Mouse (Mus musculus): ENCODE results near the gene B3gat3. TPM values are rescaled to one million over a fixed set of nuclear protein-coding genes. Genes with fewer than 3 reads are reported as not detected.
A peak's percentile ranks its signal among the peaks of the same experiment; 100 is the strongest.

The B3gat3 gene
- polyA plus RNA-seq, 1 experiment from 2014 or later, result 37.2 TPM

DNA sequence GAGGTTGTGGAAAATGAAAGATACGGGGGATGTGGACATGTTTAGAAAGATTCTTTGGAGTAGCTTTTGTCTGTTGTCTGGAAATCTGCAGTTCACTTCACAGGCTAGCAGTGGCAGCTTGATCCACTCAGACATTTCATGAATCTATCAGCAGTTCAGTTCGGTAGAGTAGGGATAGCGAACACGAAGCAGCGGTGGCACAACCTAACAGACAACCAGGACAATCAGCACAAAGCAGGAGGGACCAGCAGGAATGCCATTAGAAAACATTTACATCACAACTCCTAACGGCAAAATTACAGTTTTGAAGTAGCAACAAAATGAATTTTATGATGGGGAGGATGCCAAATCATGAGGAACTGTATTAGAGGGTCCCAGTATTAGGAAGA, 496 bp upstream of the B3gat3 start:
- 73% methylated on average over 6 of the region's 6 CpGs for WGBS
- ATAC-seq (ENCODE audit: insufficient read depth, low FRiP score), result no peak
- H3K4me2 ChIP-seq (ENCODE audit: low read depth, low read length), result peak overlapping the region; percentile 82
- H3K9me3 ChIP-seq (replicated peaks; ENCODE audit: control insufficient read depth, low read length), result no peaks in the 10 kb centered on the region
- H3K4me1 ChIP-seq (ENCODE audit: control insufficient read depth, insufficient read depth, low read length), result peaks cover 9% of the 10 kb centered on the region
- peak overlapping the region; percentile 82 for H3K4me3 ChIP-seq (replicated peaks; ENCODE audit: low read length)
- H3K36me3 ChIP-seq (ENCODE audit: control insufficient read depth, insufficient read depth, low read length), result peaks cover 19% of the 10 kb centered on the region
- peak overlapping the region; percentile 86; the same call in 1 of the 2 replicates for H3K9ac ChIP-seq (ENCODE audit: low read length)
- no peaks in the 10 kb centered on the region for H3K27me3 ChIP-seq (ENCODE audit: control insufficient read depth, insufficient read depth, low read length)
- peak overlapping the region; percentile 95 for H3K27ac ChIP-seq (ENCODE audit: low read length)

DNA sequence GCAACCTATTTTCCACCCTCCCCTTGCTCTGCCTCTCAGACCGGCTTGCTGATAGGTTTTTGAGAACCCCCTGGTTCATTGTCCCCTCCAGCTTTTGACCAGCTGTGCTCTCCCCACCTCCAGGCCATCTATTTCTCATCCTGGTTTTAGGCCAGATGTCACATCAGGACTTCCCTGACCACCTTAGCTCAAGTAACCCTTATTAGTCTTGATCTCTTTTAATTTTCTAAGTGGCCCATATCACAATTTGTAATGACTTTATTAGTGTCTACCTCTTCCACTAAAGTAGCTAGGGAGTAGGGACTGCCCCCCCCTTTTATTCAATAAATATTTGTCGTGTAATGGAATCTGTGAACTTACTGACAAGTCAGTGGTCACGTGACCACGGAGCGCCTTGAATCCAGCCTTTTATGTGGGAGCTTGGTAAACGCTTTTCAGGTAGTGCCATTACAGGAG, 690 bp downstream of the B3gat3 start:
- Histone ChIP-seq H3K27ac (ENCODE audit: low read length) (peak overlapping the region; percentile 95), H3K4me3 (replicated peaks; ENCODE audit: low read length) (peak overlapping the region; percentile 82), H3K27me3 (ENCODE audit: control insufficient read depth, insufficient read depth, low read length) (no peaks in the 10 kb centered on the region), H3K4me1 (ENCODE audit: control insufficient read depth, insufficient read depth, low read length) (peaks cover 9% of the 10 kb centered on the region), H3K36me3 (ENCODE audit: control insufficient read depth, insufficient read depth, low read length) (peaks cover 9% of the 10 kb centered on the region; the same call in 1 of the 2 replicates), H3K9ac (ENCODE audit: low read length) (peak overlapping the region; percentile 86), H3K9me3 (replicated peaks; ENCODE audit: control insufficient read depth, low read length) (no peaks in the 10 kb centered on the region), H3K4me2 (ENCODE audit: low read depth, low read length) (peak overlapping the region; percentile 82)
- ATAC-seq (ENCODE audit: insufficient read depth, low FRiP score), result peak; percentile 18; the same call in 1 of the 2 replicates
- WGBS, result 2% methylated on average over 6 of the region's 6 CpGs

DNA sequence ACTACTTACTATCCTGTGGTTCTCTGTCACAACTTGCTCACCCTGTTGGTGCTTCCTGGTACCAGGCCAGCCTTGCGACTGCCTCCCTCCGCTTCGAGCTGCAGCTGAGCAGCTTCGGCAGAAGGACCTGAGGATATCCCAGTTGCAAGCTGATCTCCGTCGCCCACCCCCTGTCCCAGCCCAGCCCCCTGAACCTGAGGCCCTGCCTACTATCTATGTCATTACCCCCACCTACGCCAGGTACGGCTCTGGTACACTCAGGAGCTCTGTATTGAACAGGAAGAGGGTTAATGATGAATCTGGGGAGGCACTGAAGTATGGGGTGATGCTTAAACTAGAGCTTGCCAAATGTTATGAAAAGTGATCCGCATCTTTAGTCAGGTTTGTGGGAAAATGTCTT, 1.6 kb downstream of the B3gat3 start:
- Histone ChIP-seq H3K27ac (ENCODE audit: low read length) (no peak overlapping the region), H3K4me2 (ENCODE audit: low read depth, low read length) (peak overlapping the region; percentile 82), H3K27me3 (ENCODE audit: control insufficient read depth, insufficient read depth, low read length) (no peaks in the 10 kb centered on the region), H3K4me1 (ENCODE audit: control insufficient read depth, insufficient read depth, low read length) (peaks cover 9% of the 10 kb centered on the region), H3K4me3 (replicated peaks; ENCODE audit: low read length) (0 out of 2 replicates have a peak overlapping the region, but pooled peaks have one; percentile 3), H3K9me3 (replicated peaks; ENCODE audit: control insufficient read depth, low read length) (no peaks in the 10 kb centered on the region), H3K9ac (ENCODE audit: low read length) (peak overlapping the region; percentile 27; the same call in 1 of the 2 replicates), H3K36me3 (ENCODE audit: control insufficient read depth, insufficient read depth, low read length) (0 out of 2 replicates have a peak, but pooled peaks cover 3% of the 10 kb centered on the region)
- no peak for ATAC-seq (ENCODE audit: insufficient read depth, low FRiP score)
- 74% methylated on average over 9 of the region's 9 CpGs for WGBS

DNA sequence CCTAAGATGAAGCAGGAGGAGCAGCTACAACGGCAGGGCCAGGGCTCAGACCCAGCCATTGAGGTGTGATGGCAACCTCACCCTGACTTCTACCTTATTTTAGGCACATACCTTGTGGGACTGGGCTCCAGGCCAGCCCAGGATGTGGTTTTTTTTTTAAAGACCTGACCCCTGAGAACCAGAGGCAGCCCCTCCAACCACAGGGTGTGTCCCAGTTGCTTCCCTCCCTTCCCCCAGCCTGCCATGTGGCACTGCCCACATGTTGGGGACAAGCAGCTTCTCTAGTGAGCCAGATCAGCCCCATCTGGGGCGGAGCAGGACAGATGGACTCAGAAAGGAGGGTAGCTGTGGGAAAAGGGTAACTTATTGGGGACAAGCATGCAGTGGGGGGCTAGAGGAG, 6.6 kb downstream of the B3gat3 start:
- H3K4me2 ChIP-seq (ENCODE audit: low read depth, low read length), result no peak overlapping the region
- H3K27ac ChIP-seq (ENCODE audit: low read length), result no peak overlapping the region
- ATAC-seq (ENCODE audit: insufficient read depth, low FRiP score), result no peak
- no peak overlapping the region for H3K4me3 ChIP-seq (replicated peaks; ENCODE audit: low read length)
- no peaks in the 10 kb centered on the region for H3K36me3 ChIP-seq (ENCODE audit: control insufficient read depth, insufficient read depth, low read length)
- H3K27me3 ChIP-seq (ENCODE audit: control insufficient read depth, insufficient read depth, low read length), result no peaks in the 10 kb centered on the region
- H3K9ac ChIP-seq (ENCODE audit: low read length), result no peak overlapping the region
- no peaks in the 10 kb centered on the region for H3K9me3 ChIP-seq (replicated peaks; ENCODE audit: control insufficient read depth, low read length)
- H3K4me1 ChIP-seq (ENCODE audit: control insufficient read depth, insufficient read depth, low read length), result peaks cover 16% of the 10 kb centered on the region
- 93% methylated on average over 2 of the region's 2 CpGs for WGBS

DNA sequence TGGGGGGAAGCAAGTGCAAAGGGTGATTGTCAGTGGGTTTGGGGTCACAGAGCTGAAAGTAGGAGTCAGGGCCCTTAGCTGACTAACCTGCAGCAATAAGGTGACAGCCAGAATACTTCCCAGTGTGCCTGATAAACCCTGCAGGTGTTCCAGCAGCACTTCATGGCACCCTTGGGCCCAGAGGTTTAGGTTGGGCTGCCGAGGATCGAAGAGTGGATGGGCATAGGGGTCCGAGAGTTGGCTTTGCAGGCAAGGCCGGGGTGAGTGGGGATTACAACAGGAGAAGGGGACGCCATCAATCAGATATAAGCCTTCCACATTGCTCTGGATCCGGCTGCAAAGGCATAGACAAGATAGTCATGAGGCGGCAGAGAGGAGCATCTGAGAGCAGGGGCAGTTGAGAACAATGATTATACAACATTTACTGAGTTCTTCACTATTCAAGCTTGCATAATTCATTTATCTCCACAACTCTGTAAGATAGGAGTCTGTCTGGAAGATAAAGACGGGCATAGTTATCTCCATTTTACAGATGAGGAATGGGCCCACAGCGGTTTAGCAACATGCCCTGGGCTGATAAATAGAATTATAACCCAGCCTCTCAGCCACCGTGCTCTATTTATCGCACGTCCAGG, 7.8 kb downstream of the B3gat3 start:
- Histone ChIP-seq H3K27ac (ENCODE audit: low read length) (no peak overlapping the region), H3K4me2 (ENCODE audit: low read depth, low read length) (no peak overlapping the region), H3K27me3 (ENCODE audit: control insufficient read depth, insufficient read depth, low read length) (no peaks in the 10 kb centered on the region), H3K36me3 (ENCODE audit: control insufficient read depth, insufficient read depth, low read length) (no peaks in the 10 kb centered on the region), H3K4me3 (replicated peaks; ENCODE audit: low read length) (no peak overlapping the region), H3K4me1 (ENCODE audit: control insufficient read depth, insufficient read depth, low read length) (peaks cover 15% of the 10 kb centered on the region), H3K9me3 (replicated peaks; ENCODE audit: control insufficient read depth, low read length) (no peaks in the 10 kb centered on the region), H3K9ac (ENCODE audit: low read length) (no peak overlapping the region)
- WGBS, result 80% methylated on average over 12 of the region's 12 CpGs
- ATAC-seq (ENCODE audit: insufficient read depth, low FRiP score), result no peak

DNA sequence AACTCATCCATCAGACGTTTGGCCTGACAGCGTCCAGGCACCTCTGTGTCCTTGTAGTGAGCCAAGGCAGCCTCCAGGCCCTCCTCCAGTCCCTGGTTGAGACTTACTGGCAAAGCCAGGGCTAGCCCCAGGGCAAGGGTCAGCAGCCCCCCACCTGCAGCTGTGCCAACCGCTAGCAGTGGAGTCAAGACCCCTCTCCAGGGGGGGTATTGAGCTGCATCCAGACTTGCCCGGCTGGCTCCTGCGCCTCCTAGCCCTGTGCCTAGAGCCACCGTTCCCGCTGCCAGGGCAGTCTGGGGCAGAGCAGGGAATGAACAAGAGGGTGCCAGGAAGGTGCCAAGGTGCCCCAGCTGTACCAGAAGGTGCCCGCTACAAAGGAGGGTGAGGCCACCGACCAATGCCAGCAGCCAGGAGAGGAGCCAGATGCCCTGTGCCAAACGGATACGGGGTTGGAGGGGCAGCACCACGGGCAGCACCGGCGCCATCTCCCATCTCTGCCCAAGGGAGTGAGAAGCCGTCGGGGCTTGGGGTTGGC, 8.6 kb downstream of the B3gat3 start:
- peaks cover 15% of the 10 kb centered on the region for H3K4me1 ChIP-seq (ENCODE audit: control insufficient read depth, insufficient read depth, low read length)
- ATAC-seq (ENCODE audit: insufficient read depth, low FRiP score), result peak; percentile 3; the same call in 1 of the 2 replicates
- WGBS, result 24% methylated on average over 16 of the region's 16 CpGs

DNA sequence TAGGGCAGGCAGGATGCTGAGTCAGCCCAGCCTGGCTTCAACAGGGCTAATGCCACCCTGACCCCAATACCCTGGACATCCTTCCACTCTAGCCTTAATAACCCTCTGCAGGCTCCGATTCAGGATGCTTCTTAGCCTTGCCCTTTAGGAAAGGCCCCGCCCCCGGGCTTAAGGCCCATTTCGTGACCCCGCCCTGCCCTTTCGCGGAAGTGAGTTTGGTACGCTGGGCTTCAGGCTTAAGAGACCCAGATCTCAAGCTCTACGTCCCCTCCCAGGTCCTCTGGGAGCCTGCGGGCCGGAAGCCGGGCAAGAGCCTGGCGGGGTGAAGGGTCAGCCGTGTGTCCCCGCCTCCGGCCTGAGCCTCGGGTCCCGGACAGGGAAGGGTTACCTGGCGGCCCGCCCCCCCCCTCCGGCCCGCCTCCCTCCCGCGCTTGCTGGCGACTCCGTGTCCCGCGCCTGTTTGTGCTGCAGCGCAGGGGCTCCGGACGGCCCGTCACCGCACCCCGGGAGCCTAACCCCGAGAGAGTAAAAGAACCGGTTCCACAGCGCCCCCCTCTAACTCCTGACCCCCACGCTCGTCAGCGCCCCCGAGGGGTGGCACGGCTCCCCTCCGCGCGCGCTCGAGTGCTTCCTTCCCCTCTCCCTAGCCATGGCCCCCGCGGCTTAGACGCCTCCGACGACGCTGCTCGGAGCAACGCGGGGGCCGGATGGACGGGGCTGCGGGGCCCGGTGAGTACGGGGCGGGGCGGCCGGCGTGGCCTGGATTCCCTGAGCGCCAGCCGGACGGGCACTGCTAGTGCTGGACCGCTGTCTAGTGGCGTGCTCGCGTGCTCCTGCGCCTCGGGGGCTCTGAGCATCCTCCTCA, 9.3 kb downstream of the B3gat3 start, which contains the start of the genes Rom1 and Eml3:
Rom1 (minus strand) TSS at position 133 of the 865 bp plus-strand sequence.
Eml3 (plus strand) TSS at position 329 of the 865 bp plus-strand sequence.
- ATAC-seq (ENCODE audit: insufficient read depth, low FRiP score), result peak; percentile 81
- Histone ChIP-seq H3K9me3 (replicated peaks; ENCODE audit: control insufficient read depth, low read length) (no peaks in the 10 kb centered on the region), H3K9ac (ENCODE audit: low read length) (peak within 1 kb of the TSS; percentile 84), H3K36me3 (ENCODE audit: control insufficient read depth, insufficient read depth, low read length) (peaks cover 9% of the 10 kb centered on the region), H3K27ac (ENCODE audit: low read length) (peak within 1 kb of the TSS; percentile 88), H3K4me1 (ENCODE audit: control insufficient read depth, insufficient read depth, low read length) (peaks cover 15% of the 10 kb centered on the region), H3K4me3 (replicated peaks; ENCODE audit: low read length) (peak within 1 kb of the TSS; percentile 77), H3K27me3 (ENCODE audit: control insufficient read depth, insufficient read depth, low read length) (no peaks in the 10 kb centered on the region), H3K4me2 (ENCODE audit: low read depth, low read length) (peak within 1 kb of the TSS; percentile 74)
- under 1% methylated on average over 66 of the region's 74 CpGs for WGBS

More for the DNA sequence above, 8.6 kb downstream of the B3gat3 start:
- no peaks in the 10 kb centered on the region for H3K9me3 ChIP-seq (replicated peaks; ENCODE audit: control insufficient read depth, low read length)
- H3K36me3 ChIP-seq (ENCODE audit: control insufficient read depth, insufficient read depth, low read length), result peaks cover 5% of the 10 kb centered on the region
- no peaks in the 10 kb centered on the region for H3K27me3 ChIP-seq (ENCODE audit: control insufficient read depth, insufficient read depth, low read length)
- peak overlapping the region; percentile 84 for H3K9ac ChIP-seq (ENCODE audit: low read length)
- H3K4me3 ChIP-seq (replicated peaks; ENCODE audit: low read length), result peak overlapping the region; percentile 77
- H3K27ac ChIP-seq (ENCODE audit: low read length), result peak overlapping the region; percentile 88; the same call in 1 of the 2 replicates
- H3K4me2 ChIP-seq (ENCODE audit: low read depth, low read length), result peak overlapping the region; percentile 74

DNA sequence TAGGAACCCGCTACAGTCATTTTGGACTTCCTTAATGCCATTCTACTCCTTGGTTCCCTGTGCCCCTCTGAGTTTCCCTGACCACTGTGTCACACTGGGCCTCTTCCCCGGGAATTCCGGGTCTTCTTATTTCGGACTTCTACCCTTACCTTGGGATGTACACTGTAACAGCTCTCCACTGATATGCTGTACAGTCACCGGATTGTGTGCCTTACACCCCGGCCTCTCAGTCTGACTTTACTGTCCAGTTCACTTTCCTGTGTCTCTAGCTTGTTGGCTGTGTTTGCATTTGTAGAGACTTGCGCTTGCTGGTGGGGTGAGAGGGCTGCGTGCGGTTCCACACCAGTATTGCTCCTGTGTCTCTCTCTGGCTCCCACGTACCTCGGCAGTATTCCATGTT, 9.9 kb downstream of the B3gat3 start:
- Histone ChIP-seq H3K4me1 (ENCODE audit: control insufficient read depth, insufficient read depth, low read length) (peaks cover 15% of the 10 kb centered on the region), H3K27me3 (ENCODE audit: control insufficient read depth, insufficient read depth, low read length) (no peaks in the 10 kb centered on the region), H3K27ac (ENCODE audit: low read length) (peak overlapping the region; percentile 88), H3K9ac (ENCODE audit: low read length) (peak overlapping the region; percentile 84), H3K9me3 (replicated peaks; ENCODE audit: control insufficient read depth, low read length) (no peaks in the 10 kb centered on the region), H3K4me3 (replicated peaks; ENCODE audit: low read length) (peak overlapping the region; percentile 77), H3K36me3 (ENCODE audit: control insufficient read depth, insufficient read depth, low read length) (peaks cover 9% of the 10 kb centered on the region), H3K4me2 (ENCODE audit: low read depth, low read length) (peak overlapping the region; percentile 74)
- WGBS, result 4% methylated on average over 11 of the region's 11 CpGs
- no peak for ATAC-seq (ENCODE audit: insufficient read depth, low FRiP score)
